Mouse (Mus musculus) liver, adult 2 months (tissue): ENCODE results near the gene Ctnnd1. TPM values are rescaled to one million over a fixed set of nuclear protein-coding genes. Genes with fewer than 3 reads are reported as not detected.

Experiments
- DNase-seq: peaks from one replicate; pipeline ENCODE4 v3.0.0-alpha.2; 2011; ENCODE audit warnings: low read depth, low spot score; ENCODE audit errors: extremely low read depth
- H3K27ac ChIP-seq: fragments of 200-500 bp; replicated peaks from 2 replicates; pipeline ENCODE4 v1.5.1; 2012; ENCODE audit warnings: low read depth, mild to moderate bottlenecking, control low read depth, inconsistent platforms, low read length; ENCODE audit not compliant: insufficient read depth
- H3K27me3 ChIP-seq: fragments of 200-500 bp; 2 replicates; pipeline ENCODE4 v1.6.1; 2012; ENCODE audit warnings: mild to moderate bottlenecking, moderate library complexity, low read length, inconsistent platforms; ENCODE audit not compliant: control insufficient read depth, insufficient read depth
- H3K36me3 ChIP-seq: fragments of 200-500 bp; 2 replicates; pipeline ENCODE4 v1.6.1; 2012; ENCODE audit warnings: low read length, inconsistent platforms; ENCODE audit not compliant: control insufficient read depth, insufficient read depth
- H3K4me1 ChIP-seq: fragments of 200-500 bp; 2 replicates; pipeline ENCODE4 v1.6.1; 2011; ENCODE audit warnings: low read length; ENCODE audit not compliant: control insufficient read depth, insufficient read depth
- H3K4me3 ChIP-seq: fragments of 200-500 bp; 2 replicates; pipeline ENCODE4 v1.5.1; 2011; ENCODE audit warnings: low read depth, mild to moderate bottlenecking, control low read depth, low read length, moderate library complexity; ENCODE audit not compliant: insufficient read depth
- H3K79me2 ChIP-seq: fragments of 200-500 bp; 2 replicates; pipeline ENCODE4 v1.6.1; 2012; ENCODE audit warnings: inconsistent platforms, mild to moderate bottlenecking, low read length, moderate library complexity; ENCODE audit not compliant: control insufficient read depth, insufficient read depth
- H3K9ac ChIP-seq: fragments of 200-500 bp; 2 replicates; pipeline ENCODE4 v1.6.1; 2012; ENCODE audit warnings: low read depth, mild to moderate bottlenecking, control low read depth, inconsistent platforms, low read length
- CTCF ChIP-seq: fragments of 200-500 bp; IDR thresholded peaks from 2 replicates; pipeline ENCODE4 v1.5.1; 2011; ENCODE audit warnings: low read depth, low read length, control low read depth
- POLR2A ChIP-seq: fragments of 200-500 bp; IDR thresholded peaks from 2 replicates; pipeline ENCODE4 v1.6.1; 2011; ENCODE audit warnings: low read length, control low read depth; ENCODE audit not compliant: insufficient read depth; ENCODE audit errors: extremely low read depth
- WGBS: fragments of 180-500 bp; shearing (Covaris S2); methylation state at CpG from one replicate; pipeline ENCODE4 v1.1.7; 2018; 5-methylcytosine and 5-hydroxymethylcytosine counted together
- polyA plus RNA-seq: library from polyadenylated mRNA; depleted of rRNA; stranded (reverse); fragments of >200 nt; gene quantifications from 2 replicates; pipeline ENCODE4 v1.2.3, GENCODE M21; 2012; rRNA removed
- total RNA-seq: library from RNA; depleted of rRNA; stranded (reverse); fragments of >200 nt; gene quantifications from 2 replicates; pipeline ENCODE4 v1.2.3, GENCODE M21; 2014; rRNA removed

Ctnnd1 gene
- total and polyA plus RNA-seq, 2 experiments, result 31.4 to 47.4 TPM

DNA sequence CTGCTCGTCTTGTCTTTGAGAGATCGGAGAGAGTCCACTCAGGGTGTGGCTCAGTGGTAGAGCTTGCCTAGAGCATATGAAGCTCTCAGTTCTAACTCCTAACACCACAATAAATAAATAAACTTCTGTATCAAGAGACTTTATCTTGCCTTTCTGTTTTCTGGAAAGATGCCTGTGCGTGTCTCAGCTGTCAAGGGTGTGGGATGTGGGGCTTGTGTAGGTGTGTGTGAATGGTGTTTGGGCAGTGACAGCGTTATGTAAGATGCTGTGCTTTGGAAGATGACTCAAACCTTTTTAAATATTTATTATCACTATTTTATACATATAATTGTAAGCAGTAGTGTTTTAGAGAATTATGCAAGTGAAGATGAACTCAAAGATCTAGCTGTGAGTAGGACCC, 76.4 kb downstream of the Ctnnd1 start:
- H3K4me3 ChIP-seq, result no peak overlapping the region
- H3K27ac ChIP-seq, result no peak overlapping the region
- 92% methylated on average over 4 of the region's 4 CpGs for WGBS
- DNase-seq, result no peak
- H3K9ac ChIP-seq, result no peak overlapping the region
- no peaks in the 10 kb centered on the region for H3K79me2 ChIP-seq
- TF ChIP-seq POLR2A (no peak), CTCF (no peak)
- H3K36me3 ChIP-seq, result no peaks in the 10 kb centered on the region
- H3K4me1 ChIP-seq, result no peaks in the 10 kb centered on the region
- H3K27me3 ChIP-seq, result no peaks in the 10 kb centered on the region

DNA sequence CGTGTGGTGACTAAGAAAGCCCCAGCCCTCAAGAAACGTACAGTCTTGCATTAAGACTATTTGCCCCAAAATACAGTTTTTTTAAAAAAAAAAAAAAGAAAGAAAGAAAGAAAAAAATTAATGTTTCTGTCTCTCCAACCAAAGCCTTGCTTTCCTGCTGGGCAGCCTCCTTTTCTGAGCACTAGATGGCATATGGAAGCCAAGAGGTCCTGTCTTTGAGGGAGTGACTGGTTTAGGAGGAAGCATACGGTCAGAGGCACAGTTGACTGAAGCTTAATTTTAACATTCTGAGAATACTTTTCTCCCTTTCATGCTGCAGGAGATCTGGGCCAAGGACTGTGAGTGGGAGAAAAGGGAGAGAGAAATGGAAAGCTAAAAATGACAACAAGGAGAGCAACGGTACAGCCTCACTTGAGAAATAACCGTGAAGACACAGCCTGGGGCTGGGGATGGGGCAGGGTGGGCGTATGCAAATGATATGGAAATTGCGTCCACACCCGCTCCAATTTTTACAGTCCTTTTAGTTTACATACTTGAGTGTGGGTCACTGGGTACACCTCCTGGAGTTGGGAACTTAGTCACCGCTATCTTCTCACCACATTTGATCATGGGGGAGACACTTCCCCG, 93.6 kb downstream of the Ctnnd1 start:
- H3K4me1 ChIP-seq, result no peaks in the 10 kb centered on the region
- H3K36me3 ChIP-seq, result no peaks in the 10 kb centered on the region
- H3K9ac ChIP-seq, result no peak overlapping the region
- no peak overlapping the region for H3K4me3 ChIP-seq
- H3K27me3 ChIP-seq, result no peaks in the 10 kb centered on the region
- H3K27ac ChIP-seq, result no peak overlapping the region
- no peaks in the 10 kb centered on the region for H3K79me2 ChIP-seq
- TF ChIP-seq POLR2A, result no peak
- peak; percentile 27; the same call in 1 of the 2 replicates for TF ChIP-seq CTCF
- DNase-seq, result peak; percentile 2
- WGBS, result 63% methylated on average over 10 of the region's 10 CpGs

DNA sequence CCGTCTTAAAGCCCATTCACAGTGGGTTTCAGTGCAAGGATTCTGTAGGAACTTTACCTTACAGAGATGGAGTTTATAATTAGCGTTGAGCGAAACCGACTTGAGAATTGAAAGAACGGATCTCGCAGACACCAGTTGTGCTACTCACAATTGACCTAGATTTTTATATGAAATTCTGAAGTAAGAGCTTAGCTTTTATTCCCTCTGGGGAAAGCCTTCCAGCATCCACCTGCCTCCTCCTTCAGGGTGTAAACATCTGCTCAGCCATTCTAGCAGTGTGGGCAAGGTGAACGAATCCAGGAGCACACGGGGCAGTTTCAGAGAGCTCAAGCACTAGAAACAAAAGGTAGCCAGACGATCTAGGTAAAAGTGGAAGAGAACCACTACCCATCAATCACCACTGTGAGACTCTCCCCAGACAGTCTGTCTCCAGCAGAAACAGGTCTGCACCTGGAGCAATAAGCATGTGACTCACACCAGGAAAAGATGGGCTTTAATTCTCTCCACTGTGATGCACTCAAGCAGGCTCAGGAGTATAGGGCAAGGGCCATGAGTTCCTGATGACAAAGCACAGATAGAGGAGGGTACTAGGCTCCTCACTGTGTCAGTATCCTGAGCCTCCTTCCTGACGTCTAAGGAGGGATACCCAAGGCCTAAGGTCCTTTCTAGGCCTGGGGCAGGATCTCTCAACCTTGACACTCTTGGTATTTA, 99.0 kb downstream of the Ctnnd1 start:
- no peak for DNase-seq
- Histone ChIP-seq H3K4me1 (no peaks in the 10 kb centered on the region), H3K36me3 (no peaks in the 10 kb centered on the region), H3K79me2 (no peaks in the 10 kb centered on the region), H3K27me3 (no peaks in the 10 kb centered on the region), H3K27ac (no peak overlapping the region), H3K4me3 (no peak overlapping the region), H3K9ac (no peak overlapping the region)
- WGBS, result 85% methylated on average over 10 of the region's 10 CpGs
- TF ChIP-seq POLR2A (no peak), CTCF (no peak)

Other genes with a start within 250 kb of the Ctnnd1 start
- gene Calcrl, start 225.4 kb downstream of the Ctnnd1 start, total RNA-seq, result 28.5 and 31.3 TPM in 2 replicates
- 3.7 and 7.5 TPM in 2 replicates for gene Calcrl, start 225.4 kb downstream of the Ctnnd1 start, polyA plus RNA-seq
- gene Tfpi, start 174.0 kb downstream of the Ctnnd1 start, total RNA-seq, result 6.6 and 9.6 TPM in 2 replicates
- gene Tfpi, start 174.0 kb downstream of the Ctnnd1 start, polyA plus RNA-seq, result 0.91 and 1.2 TPM in 2 replicates
- 0.07 TPM in 1 of 2 replicates, not detected in the other for gene Btbd18, start 8.3 kb upstream of the Ctnnd1 start, total RNA-seq
- gene Btbd18, start 8.3 kb upstream of the Ctnnd1 start, polyA plus RNA-seq, result not detected in 2 replicates
- 19.2 and 27.3 TPM in 2 replicates for gene Selenoh, start 20.0 kb upstream of the Ctnnd1 start, total RNA-seq
- 18.8 and 19.6 TPM in 2 replicates for gene Selenoh, start 20.0 kb upstream of the Ctnnd1 start, polyA plus RNA-seq
- not detected in 2 replicates for gene Gm28635, start 27.3 kb upstream of the Ctnnd1 start, total RNA-seq
- not detected in 2 replicates for gene Gm28635, start 27.3 kb upstream of the Ctnnd1 start, polyA plus RNA-seq
- 7.9 and 9.3 TPM in 2 replicates for gene Med19, start 27.6 kb upstream of the Ctnnd1 start, total RNA-seq
- 5.5 and 5.6 TPM in 2 replicates for gene Med19, start 27.6 kb upstream of the Ctnnd1 start, polyA plus RNA-seq
- gene Tmx2, start 28.4 kb upstream of the Ctnnd1 start, total RNA-seq, result 50.6 and 53.6 TPM in 2 replicates
- 83.5 and 92.1 TPM in 2 replicates for gene Tmx2, start 28.4 kb upstream of the Ctnnd1 start, polyA plus RNA-seq
- 21.9 and 25.8 TPM in 2 replicates for gene Zdhhc5, start 64.4 kb upstream of the Ctnnd1 start, total RNA-seq
- 35.6 and 36.1 TPM in 2 replicates for gene Zdhhc5, start 64.4 kb upstream of the Ctnnd1 start, polyA plus RNA-seq
- gene Clp1, start 76.6 kb upstream of the Ctnnd1 start, total RNA-seq, result 7.9 and 10.9 TPM in 2 replicates
- 8.6 and 12.6 TPM in 2 replicates for gene Clp1, start 76.6 kb upstream of the Ctnnd1 start, polyA plus RNA-seq
- gene Ypel4, start 83.3 kb upstream of the Ctnnd1 start, total RNA-seq, result not detected in 2 replicates
- gene Ypel4, start 83.3 kb upstream of the Ctnnd1 start, polyA plus RNA-seq, result 0.05 TPM in 2 replicates
- gene Gm19426, start 92.9 kb upstream of the Ctnnd1 start, total RNA-seq, result 1.7 and 3.1 TPM in 2 replicates
- 1.9 and 3.0 TPM in 2 replicates for gene Gm19426, start 92.9 kb upstream of the Ctnnd1 start, polyA plus RNA-seq
- gene Serping1, start 124.7 kb upstream of the Ctnnd1 start, total RNA-seq, result 298 and 437 TPM in 2 replicates
- gene Serping1, start 124.7 kb upstream of the Ctnnd1 start, polyA plus RNA-seq, result 979 and 1,033 TPM in 2 replicates
- gene Ube2l6, start 148.1 kb upstream of the Ctnnd1 start, total RNA-seq, result 42.4 and 44.3 TPM in 2 replicates
- 99.8 and 106 TPM in 2 replicates for gene Ube2l6, start 148.1 kb upstream of the Ctnnd1 start, polyA plus RNA-seq
- gene Smtnl1, start 171.9 kb upstream of the Ctnnd1 start, total RNA-seq, result 0.18 TPM in 1 of 2 replicates, not detected in the other
- gene Smtnl1, start 171.9 kb upstream of the Ctnnd1 start, polyA plus RNA-seq, result not detected in 2 replicates
- 36.1 and 36.4 TPM in 2 replicates for gene Timm10, start 176.2 kb upstream of the Ctnnd1 start, total RNA-seq
- 45.8 and 52.2 TPM in 2 replicates for gene Timm10, start 176.2 kb upstream of the Ctnnd1 start, polyA plus RNA-seq
- gene Slc43a1, start 188.1 kb upstream of the Ctnnd1 start, total RNA-seq, result 7.2 and 10.0 TPM in 2 replicates
- gene Slc43a1, start 188.1 kb upstream of the Ctnnd1 start, polyA plus RNA-seq, result 8.9 and 12.1 TPM in 2 replicates
- gene Rtn4rl2, start 235.9 kb upstream of the Ctnnd1 start, total RNA-seq, result 0.13 TPM in 1 of 2 replicates, not detected in the other
- 0.29 and 0.50 TPM in 2 replicates for gene Rtn4rl2, start 235.9 kb upstream of the Ctnnd1 start, polyA plus RNA-seq